Mouse (Mus musculus): Measurements from ENCODE around the gene Dchs1. TPM values are rescaled to one million over a fixed set of nuclear protein-coding genes. Genes with fewer than 3 reads are reported as not detected.

Dchs1 gene
- total and polyA plus RNA-seq, 3 experiments = 0.08 to 0.11 TPM; not detected in 1

DNA sequence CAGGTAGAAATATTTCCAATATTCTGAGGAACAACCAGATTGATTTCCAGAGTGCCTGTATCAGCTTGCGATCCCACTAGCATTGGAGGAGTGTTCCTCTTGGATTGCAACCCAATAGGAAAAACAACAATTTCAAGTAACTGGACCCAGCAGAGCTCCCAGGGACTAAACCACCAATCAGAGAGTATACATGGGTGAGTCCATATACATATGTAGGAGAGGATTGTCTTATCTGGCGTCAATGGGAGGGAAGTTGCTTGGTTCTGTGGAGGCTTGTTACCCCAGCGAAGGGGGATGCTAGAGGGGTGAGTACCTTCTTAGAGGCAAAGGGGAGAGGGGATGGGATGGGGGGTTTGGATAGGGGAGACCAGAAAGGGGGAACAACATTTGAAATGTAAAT lies 25.9 kb upstream of the Dchs1 start:
- Histone ChIP-seq H3K27ac (ENCODE audit: control insufficient read depth, low read depth, low read length) (no peak overlapping the region), H3K9ac (ENCODE audit: control insufficient read depth, low read depth, low read length, poor library complexity, severe bottlenecking) (no peak overlapping the region)
- no peak for DNase-seq (ENCODE audit: low read depth, low spot score)

DNA sequence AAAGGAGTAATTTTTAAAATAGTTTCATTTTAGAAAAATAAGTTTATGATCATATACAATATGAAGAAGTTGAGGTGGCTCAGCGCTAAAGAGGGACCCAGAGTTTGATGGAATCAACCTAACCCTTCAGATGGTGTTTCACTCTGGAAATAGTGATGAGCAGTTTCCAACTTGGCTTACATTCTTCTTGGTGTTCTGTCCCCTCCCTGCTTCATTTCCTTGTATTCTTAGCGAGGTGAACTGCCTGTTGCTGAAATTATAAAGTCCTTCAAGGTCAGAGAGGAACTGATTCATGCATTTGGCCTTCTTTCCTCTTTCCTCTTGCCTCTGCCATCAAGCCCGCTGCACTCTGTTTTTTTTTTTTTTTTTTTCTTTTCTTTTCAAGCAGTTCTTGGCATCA lies 25.1 kb upstream of the Dchs1 start:
- Histone ChIP-seq H3K9ac (ENCODE audit: control insufficient read depth, low read depth, low read length, poor library complexity, severe bottlenecking) (no peak overlapping the region), H3K79me2 (ENCODE audit: control insufficient read depth, insufficient read depth, low read length, poor library complexity) (peaks cover 12% of the 10 kb centered on the region), H3K36me3 (ENCODE audit: control insufficient read depth in 1 of 2, insufficient read depth in 2 of 2, low read length in 2 of 2) (peaks cover 5 to 17% of the 10 kb centered on the region in 2 experiments; a peak in 3 of 4 replicates), H3K27ac (ENCODE audit: control insufficient read depth, low read depth, low read length) (no peak overlapping the region), H3K4me3 (ENCODE audit: control insufficient read depth in 1 of 2, insufficient read depth in 1 of 2, low read depth in 2 of 2, low read length in 2 of 2) (no peak overlapping the region), H3K27me3 (ENCODE audit: control insufficient read depth in 1 of 2, insufficient read depth in 2 of 2, low read length in 2 of 2) (peaks cover 0 to 1% of the 10 kb centered on the region in 2 experiments; a peak in 1 of 4 replicates), H3K4me1 (ENCODE audit: control insufficient read depth in 1 of 2, insufficient read depth in 2 of 2, low read length in 2 of 2) (peaks cover 0 to 17% of the 10 kb centered on the region in 2 experiments; a peak in 3 of 4 replicates), H3K9me3 (replicated peaks; ENCODE audit: insufficient read depth, low read length) (no peaks in the 10 kb centered on the region)
- no peak for DNase-seq (ENCODE audit: low read depth, low spot score)
- TF ChIP-seq ZNF384 (IDR thresholded peaks at IDR 0.05; ENCODE audit: low read depth, low read length) (0 out of 2 replicates have a peak, but pooled peaks have one; percentile 13), ZC3H11A (IDR thresholded peaks at IDR 0.05; ENCODE audit: low read depth, low read length) (no peak)

More for the DNA sequence above, 25.9 kb upstream of the Dchs1 start:
- Histone ChIP-seq H3K36me3 (ENCODE audit: control insufficient read depth in 1 of 2, insufficient read depth in 2 of 2, low read length in 2 of 2) (peaks cover 5 to 17% of the 10 kb centered on the region in 2 experiments; a peak in 3 of 4 replicates), H3K4me1 (ENCODE audit: control insufficient read depth in 1 of 2, insufficient read depth in 2 of 2, low read length in 2 of 2) (peaks cover 0 to 16% of the 10 kb centered on the region in 2 experiments; a peak in 3 of 4 replicates), H3K27me3 (ENCODE audit: control insufficient read depth in 1 of 2, insufficient read depth in 2 of 2, low read length in 2 of 2) (peaks cover 0 to 1% of the 10 kb centered on the region in 2 experiments; a peak in 1 of 4 replicates), H3K9me3 (replicated peaks; ENCODE audit: insufficient read depth, low read length) (no peaks in the 10 kb centered on the region), H3K79me2 (ENCODE audit: control insufficient read depth, insufficient read depth, low read length, poor library complexity) (peaks cover 12% of the 10 kb centered on the region), H3K4me3 (ENCODE audit: control insufficient read depth in 1 of 2, insufficient read depth in 1 of 2, low read depth in 2 of 2, low read length in 2 of 2) (no peak overlapping the region)
- no peak for TF ChIP-seq ZMIZ1 (IDR thresholded peaks at IDR 0.05; ENCODE audit: low read depth, low read length)
- no peak for TF ChIP-seq EP300 (IDR thresholded peaks at IDR 0.05; ENCODE audit: low read depth in 1 of 2, low read length in 2 of 2)
- TF ChIP-seq ZNF384 (IDR thresholded peaks at IDR 0.05; ENCODE audit: low read depth, low read length) = no peak
- TF ChIP-seq RAD21 (IDR thresholded peaks at IDR 0.05; ENCODE audit: low read depth, low read length) = no peak

DNA sequence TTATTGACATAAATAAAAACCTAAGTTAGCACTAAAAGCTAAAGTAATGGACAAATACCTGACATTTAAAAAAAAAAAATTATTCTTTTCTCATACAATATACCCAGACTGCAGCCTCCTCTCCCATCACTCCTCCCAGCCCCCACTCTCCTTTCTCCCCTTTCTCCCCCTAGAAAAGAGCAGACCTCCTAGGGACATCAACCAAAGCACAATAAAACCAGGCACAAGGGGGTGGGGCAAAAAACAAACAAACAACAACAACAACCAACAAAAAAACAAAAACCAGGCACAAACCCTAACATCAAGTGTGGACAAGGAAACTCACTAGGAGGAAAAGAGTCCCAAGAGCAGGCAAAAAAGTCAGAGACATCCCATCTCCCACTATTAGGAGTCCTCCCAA lies 24.1 kb upstream of the Dchs1 start:
- H3K27me3 ChIP-seq (ENCODE audit: control insufficient read depth in 1 of 2, insufficient read depth in 2 of 2, low read length in 2 of 2) = peaks cover 0 to 1% of the 10 kb centered on the region in 2 experiments; a peak in 1 of 4 replicates
- H3K9me3 ChIP-seq (replicated peaks; ENCODE audit: insufficient read depth, low read length) = no peaks in the 10 kb centered on the region
- H3K9ac ChIP-seq (ENCODE audit: control insufficient read depth, low read depth, low read length, poor library complexity, severe bottlenecking) = peak overlapping the region; percentile 30
- H3K27ac ChIP-seq (ENCODE audit: control insufficient read depth, low read depth, low read length) = no peak overlapping the region
- peak overlapping the region; percentile 5 to 52; a peak in 3 of 4 replicates for H3K4me3 ChIP-seq (ENCODE audit: control insufficient read depth in 1 of 2, insufficient read depth in 1 of 2, low read depth in 2 of 2, low read length in 2 of 2)
- TF ChIP-seq GATA1 (IDR thresholded peaks at IDR 0.05; ENCODE audit: low read depth, low read length) = no peak
- TF ChIP-seq EP300 (IDR thresholded peaks at IDR 0.05; ENCODE audit: low read depth in 1 of 2, low read length in 2 of 2) = no peak
- TF ChIP-seq ZMIZ1 (IDR thresholded peaks at IDR 0.05; ENCODE audit: low read depth, low read length) = no peak
- TF ChIP-seq HCFC1 (IDR thresholded peaks at IDR 0.05; ENCODE audit: low read depth, low read length) = no peak
- no peak for TF ChIP-seq CHD1 (IDR thresholded peaks at IDR 0.05; ENCODE audit: low read depth, low read length)
- no peak for TF ChIP-seq ETS1 (IDR thresholded peaks at IDR 0.05; ENCODE audit: low read depth, low read length)
- peaks cover 0 to 17% of the 10 kb centered on the region in 2 experiments; a peak in 3 of 4 replicates for H3K4me1 ChIP-seq (ENCODE audit: control insufficient read depth in 1 of 2, insufficient read depth in 2 of 2, low read length in 2 of 2)
- peak; percentile 6 for DNase-seq (ENCODE audit: low read depth, low spot score)
- H3K79me2 ChIP-seq (ENCODE audit: control insufficient read depth, insufficient read depth, low read length, poor library complexity) = peaks cover 12% of the 10 kb centered on the region
- H3K36me3 ChIP-seq (ENCODE audit: control insufficient read depth in 1 of 2, insufficient read depth in 2 of 2, low read length in 2 of 2) = peaks cover 5 to 17% of the 10 kb centered on the region in 2 experiments; a peak in 3 of 4 replicates
